Mouse (Mus musculus) heart, adult 2 months (tissue): ENCODE data around the gene Ebp.

Source experiments
- CTCF ChIP-seq: fragments of 200-600 bp; IDR thresholded peaks from 2 replicates; pipeline ENCODE4 v1.8.1; 2022; ENCODE audit warnings: antibody characterized with exemption, mild to moderate bottlenecking, moderate library complexity
- POLR2A ChIP-seq: fragments of 200-500 bp; IDR thresholded peaks from 2 replicates; pipeline ENCODE4 v1.6.1; 2011; ENCODE audit warnings: mild to moderate bottlenecking, low read depth, low read length, control low read depth; ENCODE audit not compliant: insufficient read depth

- TF ChIP-seq POLR2A (no peak), CTCF (no peak)
Observed at GRCm38 (mm10) chrX:8163076-8163475, 30.2 kb downstream of the Ebp start.
